Mouse (Mus musculus) MN1 (cell line): ENCODE data around the gene Gjb5.

Source experiments
- DNase-seq: peaks from one replicate; pipeline ENCODE4 v3.0.0-alpha.2; 2016; ENCODE audit warnings: low spot score

The Gjb5 gene

GRCm38 (mm10) chr4:127358018-127358417, at the start of gene Gjb5:
Gene Gjb5, minus strand, starts transcription at chr4:127358181.
- DNase-seq, result no peak

- DNase-seq, result peak; percentile 24
These were observed 44.6 kb upstream of the Gjb5 start for GRCm38 (mm10) chr4:127402614-127403013.

- DNase-seq, result no peak
These were observed 44.2 kb upstream of the Gjb5 start for GRCm38 (mm10) chr4:127402166-127402565.

DNA sequence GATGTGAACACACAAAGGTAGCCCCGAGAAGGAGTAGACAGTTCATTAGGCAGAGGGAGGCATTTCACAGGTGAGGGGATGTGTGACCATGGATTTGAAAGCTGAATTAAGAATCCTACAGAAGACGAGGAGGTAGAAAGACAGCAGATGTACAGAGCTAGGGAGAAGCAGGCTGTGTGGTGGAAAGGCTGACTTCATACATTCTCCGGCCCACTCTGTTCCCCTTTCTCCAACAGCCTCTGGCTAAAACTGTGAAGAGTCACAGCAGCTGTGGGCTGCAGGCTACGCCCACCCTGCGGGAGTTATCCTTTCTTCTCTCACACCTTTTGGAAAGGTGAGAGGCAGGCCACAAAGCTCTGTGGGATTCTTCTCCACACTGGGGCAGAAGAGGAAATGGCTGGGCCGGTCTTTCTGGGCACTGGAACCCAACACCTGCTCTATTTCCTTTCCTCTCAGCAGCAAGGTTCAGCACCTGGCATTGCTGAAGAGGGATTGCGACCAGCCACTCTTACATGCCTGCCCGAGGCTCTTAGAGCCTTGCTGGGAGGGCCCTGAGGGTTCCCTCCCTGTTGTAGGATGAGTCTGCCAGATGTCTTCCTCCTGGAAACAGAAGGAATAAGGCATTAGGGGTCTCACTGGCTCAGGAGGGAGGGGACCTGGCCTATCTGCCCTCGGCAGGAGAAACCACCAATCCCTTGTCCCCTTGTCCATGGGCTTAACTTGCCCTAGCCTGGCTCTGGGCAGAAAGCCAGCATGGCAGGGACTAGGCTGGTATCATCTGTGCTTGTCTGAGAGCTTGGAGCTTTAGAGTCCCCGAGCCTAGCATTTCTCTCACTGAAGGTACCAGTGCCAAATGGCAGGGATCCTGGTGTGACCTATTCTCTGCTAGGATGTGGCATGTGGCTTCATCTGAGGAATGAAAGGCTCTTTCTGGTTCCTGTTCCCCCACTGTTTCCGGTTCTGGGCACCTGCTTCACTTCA, 42.5 kb upstream of the Gjb5 start:
- DNase-seq, result no peak

DNA sequence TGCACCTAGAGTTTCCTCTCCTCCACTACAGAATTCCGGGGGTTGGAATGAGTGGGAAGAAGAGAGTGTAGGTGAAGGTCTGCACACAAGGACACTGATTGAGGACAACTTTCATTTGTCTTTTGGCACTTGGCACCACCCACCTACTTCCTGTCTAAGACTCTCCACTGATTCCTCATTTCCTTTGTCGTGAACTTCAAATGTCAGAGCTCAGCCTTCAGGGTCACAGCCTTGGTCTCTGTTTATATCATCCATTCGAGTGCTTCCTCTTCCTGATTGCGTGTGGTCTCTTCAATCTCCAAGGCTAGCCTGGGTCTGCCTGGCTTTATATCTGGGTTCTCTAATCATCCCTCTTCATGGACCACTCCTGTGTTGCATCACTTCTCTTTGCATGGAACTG, 37.6 kb upstream of the Gjb5 start:
- no peak for DNase-seq

GRCm38 (mm10) chr4:127389645-127390044, 31.7 kb upstream of the Gjb5 start:
- DNase-seq, result peak; percentile 67

- no peak for DNase-seq
These were observed 19.4 kb upstream of the Gjb5 start for GRCm38 (mm10) chr4:127377344-127377743.

DNA sequence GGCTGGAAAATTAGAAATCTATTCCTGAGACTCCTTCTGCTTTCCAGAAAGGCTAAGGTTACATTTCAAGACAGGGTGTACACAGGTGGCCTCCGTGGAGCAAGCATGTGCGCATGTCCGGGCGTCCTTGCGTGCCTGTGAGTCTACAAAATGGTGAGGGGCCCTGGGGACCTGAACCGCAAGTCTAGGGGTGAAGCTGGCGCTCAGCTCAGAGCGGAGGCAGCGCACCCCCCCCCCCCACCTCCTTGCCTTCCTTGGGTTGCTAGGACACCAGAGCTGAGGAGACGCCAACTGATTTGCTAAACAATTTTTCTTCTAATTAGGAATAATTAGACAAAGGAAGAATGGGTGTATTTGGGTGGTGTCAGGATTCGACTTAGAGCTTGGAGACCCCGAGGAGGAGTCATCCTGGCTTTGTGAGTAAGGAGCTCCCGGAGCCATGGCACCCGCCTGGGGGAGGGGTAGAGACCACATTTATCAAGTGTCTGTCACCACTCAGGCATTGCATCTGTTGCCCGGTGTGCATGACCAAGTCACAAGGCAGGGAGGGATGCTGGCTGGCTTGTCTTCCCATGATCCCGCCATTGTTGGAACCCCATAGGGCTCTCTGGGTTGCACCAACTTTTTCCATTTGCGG, 17.7 kb upstream of the Gjb5 start:
- no peak for DNase-seq

GRCm38 (mm10) chr4:127374645-127375044, 16.7 kb upstream of the Gjb5 start:
- DNase-seq, result no peak

DNA sequence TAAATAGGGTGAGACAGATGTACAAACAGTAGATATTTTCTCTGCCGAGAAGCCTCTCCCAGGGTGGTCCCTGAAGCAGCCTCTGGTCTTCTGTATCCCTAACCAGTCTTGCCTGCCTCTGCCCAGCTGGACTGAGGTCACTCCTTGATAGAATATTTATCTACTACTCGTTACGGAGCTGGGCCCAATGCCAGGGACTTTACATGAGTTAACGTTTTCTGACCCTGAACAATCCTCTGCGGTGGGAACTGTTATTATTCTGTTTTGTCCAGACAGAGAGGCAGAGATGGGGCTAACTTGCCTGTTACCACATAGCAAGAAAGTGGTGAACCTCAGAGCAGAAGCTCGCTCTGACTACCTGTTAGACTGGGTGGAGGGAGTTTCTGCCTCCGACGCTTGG, 15.5 kb upstream of the Gjb5 start:
- DNase-seq, result peak; percentile 14

DNA sequence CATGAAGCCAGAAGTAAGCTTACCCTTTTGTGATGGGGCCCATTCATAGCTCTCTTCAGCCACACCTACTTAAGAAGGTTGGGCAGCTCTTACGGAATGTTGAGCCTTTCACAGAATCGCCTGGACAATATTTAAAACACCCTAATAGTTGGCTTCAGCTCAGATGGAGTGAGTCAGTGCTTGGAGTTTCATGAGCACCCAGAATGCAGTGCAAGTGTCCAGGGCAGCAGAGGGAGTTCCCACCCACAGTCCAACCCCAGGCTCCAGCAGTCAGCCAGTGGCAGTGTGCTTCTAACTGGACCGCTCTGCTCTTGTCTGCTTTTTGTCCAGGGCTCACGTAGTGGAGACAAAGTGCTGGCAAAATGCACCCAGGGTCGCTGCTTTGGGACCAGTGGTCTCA, 13.6 kb upstream of the Gjb5 start:
- peak; percentile 20 for DNase-seq

GRCm38 (mm10) chr4:127370447-127370846, 12.5 kb upstream of the Gjb5 start:
- DNase-seq, result no peak

- DNase-seq, result peak; percentile 65
These were observed 10.5 kb upstream of the Gjb5 start for GRCm38 (mm10) chr4:127368379-127368973.

GRCm38 (mm10) chr4:127365834-127366233, 7.9 kb upstream of the Gjb5 start:
- no peak for DNase-seq

DNA sequence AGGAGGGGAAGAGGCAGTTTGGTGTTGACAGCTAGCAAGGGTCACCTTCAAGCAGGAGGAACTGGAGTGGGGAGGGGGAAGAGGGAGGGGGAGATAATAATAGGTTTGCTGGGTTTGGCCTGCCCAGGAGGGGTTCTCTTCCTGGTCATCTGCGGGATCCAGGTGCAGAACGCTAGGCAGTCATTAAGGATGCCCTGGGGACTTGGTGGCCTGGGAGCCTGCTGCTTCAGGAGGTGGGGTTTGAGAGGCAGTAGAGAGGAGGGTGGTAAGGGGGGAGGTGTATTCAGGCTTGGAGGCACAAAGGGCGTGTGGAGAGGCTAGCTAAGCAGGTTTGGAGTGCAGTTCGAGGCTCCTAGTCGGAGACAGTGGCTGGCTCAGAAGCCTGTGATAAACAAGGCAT, 7.5 kb upstream of the Gjb5 start:
- no peak for DNase-seq

DNA sequence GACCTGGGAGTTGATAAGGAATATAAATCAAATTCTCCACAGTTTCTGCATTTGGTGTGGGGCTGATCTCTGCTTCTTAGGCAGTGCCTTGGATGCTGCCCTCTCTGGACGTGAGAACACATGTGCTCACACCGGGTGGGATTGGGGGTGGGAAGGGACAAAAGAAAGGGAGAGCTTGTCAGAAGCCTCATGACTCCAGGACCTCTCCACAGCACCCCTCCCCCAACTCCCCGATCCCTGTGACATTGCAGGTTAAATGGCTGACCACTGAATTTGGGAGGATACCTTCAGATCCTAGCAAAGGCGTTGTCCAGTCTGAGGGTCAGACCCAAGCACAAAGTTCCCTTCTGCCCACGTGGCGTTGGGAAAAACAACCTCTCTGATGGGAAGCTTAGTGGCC, 6.5 kb upstream of the Gjb5 start:
- no peak for DNase-seq

- DNase-seq, result no peak
These were observed 5.3 kb upstream of the Gjb5 start for GRCm38 (mm10) chr4:127363331-127363730.

GRCm38 (mm10) chr4:127362520-127362919, 4.5 kb upstream of the Gjb5 start:
- DNase-seq, result no peak

DNA sequence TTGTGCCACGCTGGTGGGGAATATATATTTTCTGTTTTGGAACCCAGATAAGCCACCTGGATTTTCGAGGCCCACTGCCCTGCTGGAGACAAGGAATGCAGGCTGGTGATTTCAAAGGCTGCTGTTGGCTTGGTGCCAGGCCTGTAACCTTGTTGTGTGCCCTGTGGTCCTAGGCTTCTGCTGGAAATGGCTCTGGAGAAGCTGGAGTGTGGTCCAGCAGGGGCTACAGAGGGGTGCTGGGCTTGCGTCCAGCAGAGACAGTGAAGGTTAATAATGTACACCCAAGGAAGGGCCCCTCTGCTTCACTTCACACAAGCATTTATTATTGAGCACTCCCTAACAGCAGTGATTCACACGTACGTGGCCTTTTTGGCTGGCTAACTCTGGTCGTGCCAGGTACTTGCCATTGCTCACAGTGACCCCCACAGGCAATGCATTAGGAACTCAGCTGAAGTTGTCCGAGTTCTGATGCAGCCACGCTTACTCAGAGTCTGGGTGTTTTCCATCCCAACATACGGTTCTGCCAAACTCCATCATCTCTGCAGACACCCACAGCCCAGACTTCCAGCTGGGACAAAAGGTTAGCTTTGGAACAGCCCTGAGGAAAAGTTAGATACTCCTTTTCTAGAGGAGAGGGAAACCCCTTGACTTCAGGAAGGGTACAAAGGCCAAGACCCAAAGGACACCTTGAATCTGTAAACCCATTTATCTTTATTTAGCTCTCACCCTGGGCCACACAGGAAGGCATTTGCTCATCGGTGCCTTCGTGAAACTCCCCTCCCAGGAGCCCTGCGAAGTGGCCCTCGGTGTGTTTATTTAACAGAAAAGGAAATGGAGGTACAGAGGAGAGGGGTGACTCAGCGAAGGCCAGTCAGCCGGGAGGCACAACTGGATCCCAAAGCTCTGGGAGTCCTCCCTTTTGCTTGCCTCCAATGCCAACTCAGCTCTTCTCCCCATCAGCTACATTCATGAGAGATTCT, 3.2 kb downstream of the Gjb5 start:
- no peak for DNase-seq

GRCm38 (mm10) chr4:127353951-127354438, 4.0 kb downstream of the Gjb5 start, which contains the start of gene Gjb4:
Gene Gjb4, minus strand, starts transcription at chr4:127354081.
- DNase-seq, result no peak

DNA sequence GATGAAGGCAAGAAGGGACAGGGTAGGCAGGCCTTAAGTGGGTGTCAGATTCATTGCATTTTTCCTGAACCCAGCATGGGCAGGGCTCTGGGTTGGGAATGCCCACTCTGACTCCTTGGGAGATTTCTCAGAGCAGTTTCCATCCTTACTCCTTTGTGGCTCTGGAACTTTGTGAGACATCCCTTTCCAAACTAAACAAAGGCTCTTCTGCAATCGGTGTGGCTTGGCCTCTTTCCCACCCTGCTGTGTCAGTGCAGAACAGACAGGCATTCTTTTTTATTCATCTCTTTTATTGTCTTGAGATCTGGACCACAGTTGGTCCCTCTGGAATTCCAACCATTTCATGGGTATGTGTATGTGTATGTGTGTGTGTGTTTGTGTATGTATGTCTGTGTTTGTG, 5.4 kb downstream of the Gjb5 start:
- DNase-seq, result no peak
